Mouse (Mus musculus) neural tube, embryonic 10.5 days (tissue): ENCODE measurements around the gene Olfr432.
"Not testable (repeated sequence)": the region's sequence is repeated elsewhere in the genome, so short reads cannot be mapped to it uniquely, and the experiment has no call there.

Experiments
- DNase-seq: peaks from one replicate; pipeline ENCODE4 v3.0.0-alpha.2; 2017; ENCODE audit warnings: low spot score; ENCODE audit errors: extremely low spot score

Gene Olfr432

GRCm38 (mm10) chr1:174048893-174049292, at the start of gene Olfr432:
Gene Olfr432, plus strand, starts transcription at chr1:174049205.
- DNase-seq, result no peak

DNA sequence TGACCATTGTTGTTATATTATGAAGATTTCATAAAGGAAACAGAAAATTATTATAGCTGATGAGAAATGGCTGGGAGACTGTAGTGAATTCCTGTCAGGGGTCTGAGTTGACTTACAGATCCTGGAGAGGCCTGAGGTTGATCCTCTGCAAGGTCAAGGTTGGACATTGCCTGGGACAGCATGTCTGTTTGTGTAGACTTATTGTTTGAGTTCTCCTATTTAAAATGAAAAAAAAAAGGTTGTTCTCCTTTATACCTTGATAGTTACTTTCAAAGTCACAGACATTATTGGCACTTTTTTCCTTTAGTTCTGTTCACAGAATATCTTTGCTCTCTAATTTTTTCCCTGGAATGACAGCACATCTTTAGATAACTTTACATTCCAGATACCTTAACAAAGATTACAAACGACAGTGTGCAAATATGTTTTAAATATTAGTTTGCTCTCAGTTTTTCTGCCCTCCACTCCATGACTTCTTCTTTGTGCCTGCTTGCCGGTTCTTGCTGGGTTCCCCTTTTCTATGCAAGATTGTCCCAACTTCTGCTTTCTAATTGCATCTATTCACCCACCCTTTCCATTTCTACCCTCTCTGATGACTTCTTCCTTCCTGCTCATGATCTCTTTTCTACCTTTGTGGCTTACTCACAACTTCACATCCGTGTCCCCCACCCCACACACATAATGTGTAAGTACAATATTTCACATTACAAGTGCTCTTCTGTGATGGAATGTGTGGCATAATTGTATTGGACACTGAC, 44.5 kb upstream of the Olfr432 start:
- not testable (repeated sequence) for DNase-seq

- DNase-seq, result not testable (repeated sequence)
These were observed 42.0 kb upstream of the Olfr432 start for GRCm38 (mm10) chr1:174007050-174007449.

DNA sequence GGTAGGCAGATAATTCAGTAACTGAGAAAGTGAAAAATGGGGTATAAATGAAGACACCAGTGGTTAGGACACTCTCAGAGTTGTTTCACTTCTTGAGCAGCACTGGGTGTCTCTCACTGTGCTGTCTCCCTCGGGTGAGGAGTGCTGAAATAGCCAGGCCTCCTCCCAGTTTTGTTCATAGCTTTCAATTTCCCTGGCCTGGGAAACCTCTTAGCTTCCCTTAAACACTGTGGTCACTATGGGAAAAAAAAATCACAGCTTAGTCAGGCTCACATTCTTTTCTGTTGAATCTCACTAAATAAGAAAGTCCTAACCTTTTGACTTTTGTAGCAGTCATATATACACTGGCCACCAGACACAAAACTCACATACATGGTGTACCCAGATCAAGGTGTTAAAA, 17.3 kb upstream of the Olfr432 start, which contains the start of gene Ifi205:
TSS of gene Ifi205 (minus strand) at position 113 of the 400 bp plus-strand sequence.
- DNase-seq, result no peak

GRCm38 (mm10) chr1:174035841-174036240, 13.2 kb upstream of the Olfr432 start:
- DNase-seq, result no peak

- no peak for DNase-seq
These were observed 10.5 kb upstream of the Olfr432 start for GRCm38 (mm10) chr1:174038480-174038879.

DNA sequence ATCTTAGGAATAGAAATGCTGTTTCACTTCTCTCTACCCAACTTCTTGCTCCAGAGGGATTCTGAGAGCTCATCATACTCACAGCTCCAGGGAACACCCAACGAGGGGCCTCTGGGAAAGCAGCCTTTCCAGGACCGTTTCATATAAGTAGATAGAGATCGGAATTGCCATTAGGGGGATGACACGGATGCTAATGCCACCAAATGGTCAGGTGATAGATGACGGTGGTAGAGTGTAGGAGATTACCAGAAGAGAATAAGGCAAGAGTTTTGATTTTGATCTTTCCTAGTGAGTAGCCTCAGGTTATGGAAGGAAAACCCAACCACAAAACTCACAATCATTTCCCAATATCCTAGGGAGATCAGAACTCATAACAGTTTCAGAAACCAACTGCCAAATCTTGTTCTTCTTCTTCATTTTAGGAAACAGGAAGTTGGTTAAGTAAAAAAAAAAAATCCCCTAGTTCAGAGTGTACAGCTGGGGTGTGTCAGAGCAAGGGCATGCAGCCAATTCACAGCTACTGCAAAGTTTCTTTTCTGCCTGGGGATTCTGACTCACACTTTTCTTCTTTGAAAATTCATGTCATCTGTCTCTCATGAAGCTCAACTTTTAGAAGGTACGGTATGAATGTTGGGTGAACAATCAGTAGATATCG, 8.4 kb upstream of the Olfr432 start, which contains the start of gene Olfr433:
TSS of gene Olfr433 (plus strand) at position 183 of the 655 bp plus-strand sequence.
- DNase-seq, result no peak

DNA sequence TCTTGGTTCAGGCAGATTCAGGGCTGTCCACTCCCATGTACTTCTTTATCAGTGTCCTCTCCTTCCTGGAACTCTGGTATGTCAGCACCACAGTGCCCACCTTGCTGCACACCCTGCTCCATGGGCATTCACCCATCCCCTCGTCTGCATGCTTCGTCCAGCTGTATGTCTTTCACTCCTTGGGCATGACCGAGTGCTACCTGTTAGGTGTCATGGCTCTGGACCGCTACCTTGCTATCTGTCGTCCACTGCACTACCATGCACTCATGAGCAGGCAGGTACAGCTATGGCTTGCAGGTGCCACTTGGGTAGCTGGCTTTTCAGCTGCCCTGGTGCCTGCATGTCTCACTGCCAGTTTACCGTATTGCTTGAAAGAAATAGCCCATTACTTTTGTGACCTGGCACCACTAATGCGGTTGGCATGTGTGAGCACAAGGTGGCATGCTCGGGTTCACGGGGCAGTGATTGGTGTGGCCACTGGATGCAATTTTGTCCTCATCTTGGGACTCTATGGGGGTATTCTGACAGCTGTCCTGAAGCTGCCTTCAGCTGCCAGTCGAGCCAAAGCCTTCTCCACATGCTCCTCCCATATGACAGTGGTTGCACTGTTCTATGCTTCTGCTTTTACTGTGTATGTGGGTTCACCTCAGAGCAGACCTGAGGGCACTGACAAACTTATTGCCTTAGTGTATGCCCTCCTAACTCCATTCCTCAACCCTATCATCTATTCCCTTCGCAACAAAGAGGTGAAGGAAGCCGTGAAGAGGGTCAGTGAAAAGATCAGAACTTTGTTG, 6.7 kb upstream of the Olfr432 start:
- not testable (repeated sequence) for DNase-seq

GRCm38 (mm10) chr1:174044431-174044830, 4.6 kb upstream of the Olfr432 start:
- DNase-seq, result no peak

DNA sequence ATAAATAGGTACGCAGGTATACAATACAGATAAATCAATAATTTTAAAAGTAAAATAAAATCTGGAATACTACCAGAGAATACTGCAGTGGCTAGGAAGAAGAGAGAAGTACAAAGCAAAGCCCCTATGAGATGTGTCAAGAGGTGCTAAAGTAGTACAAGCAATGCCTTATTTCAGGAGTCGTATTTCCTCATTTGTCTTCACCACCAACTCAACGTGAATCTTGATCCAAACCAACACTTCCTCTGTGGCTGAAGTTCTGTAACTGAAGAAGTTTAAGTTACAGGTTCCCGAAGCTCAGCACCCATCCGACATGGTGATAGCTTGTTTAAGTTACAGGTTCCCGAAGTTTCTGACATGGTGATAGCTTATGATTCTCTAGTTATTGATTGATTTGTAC, 778 bp upstream of the Olfr432 start:
- not testable (repeated sequence) for DNase-seq

DNA sequence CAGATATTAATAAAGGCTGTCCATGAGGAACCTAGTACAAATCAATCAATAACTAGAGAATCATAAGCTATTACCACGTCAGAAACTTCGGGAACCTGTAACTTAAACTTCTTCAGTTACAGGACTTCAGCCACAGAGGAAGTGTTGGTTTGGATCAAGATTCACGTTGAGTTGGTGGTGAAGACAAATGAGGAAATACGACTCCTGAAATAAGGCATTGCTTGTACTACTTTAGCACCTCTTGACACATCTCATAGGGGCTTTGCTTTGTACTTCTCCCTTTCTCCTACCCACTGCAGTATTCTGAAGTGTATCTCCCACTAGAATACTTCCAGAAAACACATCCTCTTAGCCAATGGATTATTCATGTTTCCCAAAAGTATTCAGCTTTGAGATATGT, 352 bp downstream of the Olfr432 start:
- DNase-seq, result not testable (repeated sequence)

DNA sequence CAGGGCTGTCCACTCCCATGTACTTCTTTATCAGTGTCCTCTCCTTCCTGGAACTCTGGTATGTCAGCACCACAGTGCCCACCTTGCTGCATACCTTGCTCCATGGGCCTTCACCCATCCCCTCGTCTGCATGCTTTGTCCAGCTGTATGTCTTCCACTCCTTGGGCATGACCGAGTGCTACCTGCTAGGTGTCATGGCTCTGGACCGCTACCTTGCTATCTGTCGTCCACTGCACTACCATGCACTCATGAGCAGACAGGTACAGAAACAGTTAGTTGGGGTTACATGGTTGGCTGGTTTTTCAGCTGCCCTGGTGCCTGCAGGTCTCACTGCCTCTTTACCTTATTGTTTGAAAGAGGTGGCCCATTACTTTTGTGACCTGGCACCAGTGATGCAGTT, 1.5 kb downstream of the Olfr432 start:
- no peak for DNase-seq

DNA sequence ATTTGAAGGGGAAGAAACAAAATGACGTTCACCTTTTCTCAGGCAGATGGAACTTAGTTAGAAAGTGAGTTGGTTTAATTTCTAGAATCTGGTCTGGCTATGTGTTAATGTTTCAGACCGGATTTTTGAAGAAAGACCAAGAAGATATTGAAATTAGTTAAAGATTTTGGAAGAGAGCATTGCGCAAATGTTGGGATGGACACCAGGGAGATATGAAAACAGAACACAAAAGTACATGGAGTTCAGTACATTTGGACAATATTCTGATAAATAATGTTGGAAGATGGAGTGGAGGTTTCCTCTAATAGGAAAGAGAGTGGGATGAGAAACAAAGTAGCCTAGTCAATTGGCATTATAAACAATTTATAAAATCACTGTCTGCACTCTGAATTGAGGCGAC, 2.5 kb downstream of the Olfr432 start:
- no peak for DNase-seq

- no peak for DNase-seq
These were observed 3.0 kb downstream of the Olfr432 start for GRCm38 (mm10) chr1:174051931-174052536.

DNA sequence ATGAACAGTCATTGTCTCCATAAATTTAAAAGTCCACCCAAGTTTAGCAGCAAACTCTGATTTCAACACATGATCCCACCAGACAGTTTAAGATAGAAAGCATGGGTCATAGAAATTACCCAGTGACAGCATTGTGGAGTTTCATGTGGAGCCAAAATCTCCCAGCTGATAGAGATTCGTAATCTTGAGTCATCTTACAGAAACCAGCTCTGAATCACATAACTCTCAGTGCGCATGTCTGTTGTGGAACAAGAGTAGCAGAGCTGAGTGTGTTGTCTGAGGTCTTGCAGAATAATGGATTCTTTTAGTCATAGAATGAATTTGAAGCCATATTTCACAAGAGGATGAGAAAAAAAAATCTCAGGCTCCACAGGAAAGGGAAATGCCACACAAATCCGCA, 4.0 kb downstream of the Olfr432 start:
- no peak for DNase-seq

- DNase-seq, result no peak
These were observed 6.2 kb downstream of the Olfr432 start for GRCm38 (mm10) chr1:174055248-174055647.

DNA sequence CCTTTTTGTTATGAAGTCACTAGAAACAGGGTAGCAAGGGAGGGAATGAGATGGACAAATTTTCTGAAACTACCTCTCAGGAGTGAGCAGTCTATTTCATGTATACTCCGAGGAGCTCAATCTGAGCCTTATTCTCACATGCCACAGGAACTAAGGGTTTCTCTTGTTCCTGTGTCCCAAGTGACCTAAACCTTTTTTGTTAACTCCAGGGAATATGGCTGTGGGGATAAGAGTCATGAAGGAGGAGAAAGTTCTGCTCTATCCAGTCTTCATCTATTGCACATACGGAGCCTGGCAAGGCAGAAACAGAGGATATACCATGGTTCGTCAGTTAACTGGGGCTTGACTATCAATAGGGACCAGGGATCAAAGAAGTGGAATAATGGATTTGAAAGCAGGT, 17.3 kb downstream of the Olfr432 start, which contains the start of gene Olfr430:
TSS of gene Olfr430 (plus strand) at position 301 of the 400 bp plus-strand sequence.
- no peak for DNase-seq

DNA sequence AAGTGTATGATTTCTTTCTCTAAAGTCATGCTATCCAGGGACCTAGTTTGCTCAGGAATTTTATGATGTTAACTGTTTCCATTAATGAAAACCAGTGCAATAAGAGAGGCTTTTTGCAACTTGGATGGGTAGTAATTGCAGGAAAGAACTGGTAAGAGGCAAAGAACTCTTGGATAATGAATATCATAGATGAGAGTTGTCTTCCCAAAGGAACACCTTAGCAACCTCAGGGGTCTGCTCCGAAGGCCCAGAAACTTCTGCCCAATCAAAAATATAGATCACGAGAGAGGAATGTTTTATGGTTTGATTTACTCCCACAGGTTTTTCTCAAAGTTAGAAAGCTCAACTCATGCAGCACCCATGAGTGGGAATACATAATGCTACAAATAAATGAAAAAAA, 35.0 kb downstream of the Olfr432 start, which contains the start of gene Olfr429:
TSS of gene Olfr429 (plus strand) at position 301 of the 400 bp plus-strand sequence.
- DNase-seq, result no peak

GRCm38 (mm10) chr1:174096591-174096990, 47.6 kb downstream of the Olfr432 start, which contains the start of gene Olfr427:
Gene Olfr427, plus strand, starts transcription at chr1:174096891.
- no peak for DNase-seq

GRCm38 (mm10) chr1:174103735-174104134, 54.7 kb downstream of the Olfr432 start:
- DNase-seq, result no peak
